Mouse (Mus musculus) kidney, postnatal 4 days (tissue): Measurements from ENCODE around the gene Slc9a5.

Experiments
- DNase-seq, 2 experiments: peaks; one replicate each; pipeline ENCODE4 v3.0.0; 2021; ENCODE audit warnings: mixed read lengths in 2 of 2

Gene Slc9a5

DNA sequence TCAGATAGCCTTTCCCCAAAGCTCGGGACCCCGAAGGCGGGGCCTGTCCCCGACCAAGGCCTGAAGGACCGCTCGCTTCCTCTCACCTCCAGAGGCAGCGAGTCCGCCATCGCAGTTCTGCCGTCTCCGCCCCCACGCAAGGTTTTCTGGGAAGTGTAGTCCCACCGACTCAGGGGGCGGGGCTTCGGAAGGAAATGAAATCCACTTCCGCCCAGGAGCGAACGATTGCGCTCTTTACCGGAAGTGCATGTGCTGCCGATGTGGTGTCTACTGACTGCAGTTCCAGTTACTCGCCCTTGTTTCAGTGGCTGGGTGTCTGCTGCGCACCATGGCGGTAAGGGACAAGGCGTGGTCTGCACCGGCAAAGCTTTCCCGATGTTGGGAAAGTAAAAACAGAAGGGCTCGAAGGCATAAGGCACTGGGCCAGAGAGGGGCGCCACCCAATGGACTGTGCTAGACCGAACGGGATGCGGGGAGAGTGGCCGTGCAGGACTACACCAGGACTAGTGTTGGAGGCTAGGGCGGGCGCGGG is 22.4 kb upstream of the Slc9a5 start, which contains the start of the genes Lrrc29 and Tmem208:
Gene Lrrc29, minus strand, starts transcription at position 138 of the 532 bp plus-strand sequence.
Gene Tmem208, plus strand, starts transcription at position 214 of the 532 bp plus-strand sequence.
- DNase-seq: peak; percentile 98 to 99

DNA sequence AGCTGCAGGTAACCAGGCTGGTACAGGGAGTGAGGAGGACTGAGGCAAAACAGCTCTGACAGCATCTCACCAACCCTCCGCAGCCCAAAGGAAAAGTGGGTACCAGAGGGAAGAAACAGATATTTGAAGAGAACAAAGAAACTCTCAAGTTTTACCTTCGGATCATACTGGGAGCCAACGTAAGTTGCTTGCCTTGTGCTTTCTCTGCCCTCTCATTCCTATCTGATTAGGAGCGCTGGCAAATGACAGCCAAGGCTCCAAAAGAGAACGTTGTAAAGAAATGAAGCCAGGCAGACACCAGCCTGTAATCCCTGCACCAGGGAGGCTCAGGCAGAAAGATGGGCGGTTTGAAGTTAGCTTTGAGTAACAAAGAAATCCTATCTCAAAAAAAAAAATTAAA is 21.7 kb upstream of the Slc9a5 start:
- DNase-seq: peak in 1 of 2 experiments; percentile 15

DNA sequence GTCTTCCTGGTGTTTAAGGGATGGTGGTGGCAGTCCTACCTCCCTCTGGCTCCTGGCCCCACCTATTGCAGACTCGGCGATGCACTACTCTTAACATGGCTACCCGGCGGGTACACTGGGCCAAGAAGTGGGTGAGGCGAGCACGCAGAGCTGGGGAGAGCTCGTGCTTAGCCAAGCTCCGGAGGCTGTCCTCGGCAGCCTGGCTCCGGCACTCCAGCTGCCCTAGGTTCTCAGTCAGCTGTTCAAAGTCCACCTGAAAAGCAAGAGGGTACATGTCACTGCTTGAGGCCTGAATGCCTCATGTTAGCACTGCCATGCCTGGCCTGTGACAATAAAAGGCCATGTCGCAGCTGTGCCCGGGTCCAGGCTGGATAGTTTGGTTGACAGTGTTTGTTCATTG is 18.3 kb upstream of the Slc9a5 start:
- DNase-seq: peak in 1 of 2 experiments; percentile 12

- no peak for DNase-seq
Measured at GRCm38 (mm10) chr8:105331469-105331868, 17.2 kb upstream of the Slc9a5 start.

DNA sequence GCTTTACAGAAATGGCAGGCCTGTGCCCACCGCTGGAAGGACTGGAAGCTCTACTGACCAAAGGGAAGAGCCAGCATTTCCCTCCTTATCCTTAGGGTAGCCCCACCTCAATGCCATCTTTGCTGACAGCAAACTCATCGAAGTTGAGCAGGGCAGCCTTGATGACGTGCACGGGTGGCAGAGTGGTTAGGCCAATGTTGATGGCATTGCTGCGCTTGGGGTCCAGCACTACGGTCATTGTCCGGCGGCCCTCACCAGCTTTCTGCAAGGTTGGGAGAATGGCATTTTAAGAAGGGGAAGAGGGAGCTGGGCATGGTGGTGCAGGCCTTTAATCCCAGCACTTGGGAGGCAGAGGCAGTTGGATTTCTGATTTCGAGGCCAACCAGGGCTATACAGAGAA is 16.7 kb upstream of the Slc9a5 start:
- no peak for DNase-seq

- no peak for DNase-seq
Measured at GRCm38 (mm10) chr8:105332523-105332922, 16.1 kb upstream of the Slc9a5 start.

- peak; percentile 47 to 60 for DNase-seq
Measured at GRCm38 (mm10) chr8:105336373-105337130, 12.1 kb upstream of the Slc9a5 start.

- no peak for DNase-seq
Measured at GRCm38 (mm10) chr8:105338992-105339391, 9.7 kb upstream of the Slc9a5 start.

GRCm38 (mm10) chr8:105339886-105340635 is 8.6 kb upstream of the Slc9a5 start:
- no peak for DNase-seq

DNA sequence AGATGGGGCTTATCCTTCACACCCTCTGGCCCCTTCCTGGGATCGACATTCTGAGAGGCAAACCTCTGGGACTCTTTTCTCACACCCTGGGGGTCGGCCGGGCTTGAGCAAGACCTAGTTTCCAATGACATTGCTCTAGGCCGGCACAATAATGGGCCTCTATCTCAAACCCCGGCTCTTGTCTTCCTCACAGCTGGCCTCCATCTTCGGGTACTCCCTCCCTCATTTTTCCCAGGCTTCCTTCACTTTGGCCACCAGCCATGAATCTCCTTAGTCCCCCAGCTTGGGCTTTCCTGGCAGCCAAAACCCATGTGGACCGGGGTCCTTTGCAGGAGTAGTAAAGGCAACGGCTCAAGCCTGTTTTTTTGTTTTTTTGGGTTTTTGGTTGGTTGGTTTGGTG is 7.2 kb upstream of the Slc9a5 start:
- DNase-seq: peak; percentile 49 to 65

GRCm38 (mm10) chr8:105342768-105343167 is 5.9 kb upstream of the Slc9a5 start:
- no peak for DNase-seq

DNA sequence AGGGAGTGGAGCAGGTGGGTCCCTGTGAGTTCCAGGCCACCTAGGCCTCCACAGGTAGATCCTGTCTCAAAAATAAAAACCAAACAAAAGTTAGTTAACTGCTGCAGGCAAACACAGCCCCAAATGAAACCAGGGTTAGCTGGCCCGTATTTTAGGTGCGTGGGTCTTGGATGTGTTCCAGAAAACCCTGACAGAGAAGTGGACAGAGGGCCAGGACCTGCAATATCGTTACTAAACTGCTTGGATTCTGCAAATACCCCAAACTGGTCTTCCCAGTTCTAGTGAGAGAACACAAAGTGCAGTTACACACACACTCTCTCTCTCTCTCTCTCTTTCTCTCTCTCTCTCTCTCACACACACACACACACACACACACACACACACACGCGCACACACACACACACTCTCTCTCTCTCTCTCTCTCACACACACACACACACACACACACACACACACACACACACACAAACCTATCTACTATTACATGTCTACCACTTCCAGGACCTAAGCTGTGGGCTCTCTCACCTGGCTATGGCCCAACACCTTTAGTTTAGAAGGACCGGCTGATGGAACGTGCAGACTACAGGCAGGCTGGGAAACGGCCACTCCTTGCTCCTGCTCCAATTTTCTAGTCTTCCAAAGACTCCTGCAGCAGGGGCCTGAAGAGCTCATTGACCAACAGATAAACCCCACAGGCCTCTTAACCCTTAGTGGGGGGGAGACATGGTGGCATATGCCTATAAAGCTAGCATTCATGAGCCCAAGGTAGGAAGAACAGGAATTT is 4.7 kb upstream of the Slc9a5 start:
- DNase-seq: no peak

DNA sequence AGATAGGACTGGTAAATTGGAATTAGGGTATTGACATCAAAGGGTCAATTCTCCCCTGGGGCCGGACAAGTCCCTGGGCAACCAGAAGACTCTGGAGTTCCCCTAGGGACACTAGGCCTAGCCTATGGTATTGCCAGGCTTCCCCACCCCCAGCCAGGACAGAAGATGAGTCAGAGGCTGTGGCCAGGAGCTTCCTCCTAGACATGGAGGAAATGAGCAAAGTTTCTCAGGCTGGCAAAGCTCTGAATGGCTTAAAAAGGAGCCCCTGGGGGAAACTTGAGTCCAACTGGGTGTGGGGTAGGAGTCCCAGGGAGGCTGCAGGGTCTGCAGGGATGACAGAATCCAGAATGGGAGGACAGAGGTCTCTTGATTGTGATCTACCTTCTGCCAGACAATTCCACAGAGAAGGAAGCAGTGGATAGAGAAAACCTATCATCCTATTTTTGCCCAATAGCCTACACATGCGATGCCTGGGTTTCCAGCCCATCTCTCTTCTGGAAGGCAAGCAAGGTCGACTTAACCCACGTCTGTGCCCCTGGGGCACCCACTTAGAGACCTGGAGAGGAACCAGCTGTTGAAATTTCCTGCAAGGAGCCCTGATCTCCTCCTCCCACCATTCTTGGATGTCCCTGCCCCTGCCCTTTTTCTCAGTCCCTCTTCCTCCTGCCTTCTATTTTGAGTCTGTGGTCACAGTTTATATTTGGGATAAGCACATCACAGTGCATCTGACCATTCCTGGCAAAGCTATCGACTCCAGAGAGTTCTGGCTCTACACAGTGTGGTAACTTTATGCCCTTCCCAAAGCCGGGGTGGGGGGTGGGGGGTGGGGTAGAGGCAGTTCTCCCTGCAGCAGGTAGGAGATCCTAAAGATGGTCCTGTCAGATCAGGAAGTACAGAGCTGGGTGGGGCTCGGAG is 3.3 kb upstream of the Slc9a5 start:
- peak in 1 of 2 experiments; percentile 53 for DNase-seq

GRCm38 (mm10) chr8:105346611-105347427 is 1.8 kb upstream of the Slc9a5 start:
- DNase-seq: peak; percentile 77 to 85

DNA sequence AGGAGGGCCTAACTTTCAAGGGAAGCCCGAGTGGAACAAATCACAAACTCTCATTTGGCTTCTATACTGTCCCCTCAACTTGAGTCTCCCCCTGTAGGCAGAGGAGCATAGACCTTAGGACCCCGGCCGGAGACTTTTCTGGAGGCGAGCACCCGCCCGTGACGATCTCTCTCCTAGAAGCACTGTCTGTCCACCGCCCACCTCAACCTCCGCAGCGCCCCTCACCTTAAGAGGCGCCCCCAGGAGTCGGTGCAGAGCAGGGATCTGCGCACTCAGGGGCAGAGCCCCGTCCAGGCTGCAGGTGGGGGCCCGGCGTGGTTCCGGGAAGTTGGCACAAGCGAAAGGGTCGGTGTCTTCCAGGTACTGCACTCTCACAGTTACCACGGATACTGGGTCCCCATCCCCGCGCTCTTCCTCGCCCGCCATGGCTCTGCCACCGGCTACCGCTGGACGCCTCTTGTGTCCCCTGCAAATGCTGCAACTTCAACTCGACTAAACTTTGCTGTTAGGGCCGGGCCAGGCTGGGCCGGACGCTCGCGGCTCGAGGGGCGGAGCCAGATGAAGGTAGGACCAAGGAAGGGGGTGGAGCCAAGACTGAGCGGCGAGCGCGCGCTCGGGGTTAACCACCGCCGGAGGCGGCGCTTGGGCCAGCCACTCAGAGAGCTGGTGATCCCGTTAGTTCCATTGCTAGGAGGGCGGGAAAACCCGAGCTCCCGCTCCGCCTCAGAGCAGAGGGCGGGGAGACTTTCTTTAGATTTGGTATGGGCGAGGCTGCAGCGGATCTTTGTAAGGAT is 1.0 kb upstream of the Slc9a5 start, which contains the start of gene Fhod1:
Gene Fhod1, minus strand, starts transcription at position 526 of the 794 bp plus-strand sequence.
- peak; percentile 96 to 98 for DNase-seq

DNA sequence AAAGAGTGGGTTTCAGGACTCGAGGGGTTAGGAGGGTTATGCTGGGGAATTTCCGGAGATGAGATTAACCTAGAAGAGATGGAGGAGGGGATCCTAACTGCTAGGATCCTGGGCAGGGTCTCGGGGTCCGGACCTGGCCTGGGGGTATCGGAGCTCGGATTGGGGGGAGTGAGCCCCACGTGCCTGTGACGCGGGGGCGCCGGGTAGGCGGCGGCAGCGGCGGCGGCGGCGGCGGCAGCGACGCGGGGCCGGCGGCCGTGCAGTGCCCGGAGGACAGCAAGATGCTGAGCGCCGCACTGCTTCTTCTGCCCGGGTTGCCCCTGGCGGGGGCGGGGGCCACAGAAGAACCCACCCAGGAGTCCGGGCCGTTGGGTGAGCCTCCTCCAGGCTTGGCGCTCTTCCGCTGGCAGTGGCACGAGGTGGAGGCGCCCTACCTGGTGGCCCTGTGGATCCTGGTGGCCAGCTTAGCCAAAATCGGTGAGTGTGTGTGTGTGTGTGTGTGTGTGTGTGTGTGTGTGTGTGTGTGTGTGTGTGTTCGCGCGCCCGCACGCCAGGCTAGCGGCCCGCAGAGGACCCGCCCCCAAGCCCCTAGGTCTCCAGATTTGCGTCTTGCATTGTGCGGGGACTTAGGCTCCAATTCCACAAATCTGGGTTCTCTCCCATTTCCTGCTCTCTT is 591 bp downstream of the Slc9a5 start:
- peak; percentile 50 to 54 for DNase-seq

- no peak for DNase-seq
Measured at GRCm38 (mm10) chr8:105350186-105350585, 1.5 kb downstream of the Slc9a5 start.

DNA sequence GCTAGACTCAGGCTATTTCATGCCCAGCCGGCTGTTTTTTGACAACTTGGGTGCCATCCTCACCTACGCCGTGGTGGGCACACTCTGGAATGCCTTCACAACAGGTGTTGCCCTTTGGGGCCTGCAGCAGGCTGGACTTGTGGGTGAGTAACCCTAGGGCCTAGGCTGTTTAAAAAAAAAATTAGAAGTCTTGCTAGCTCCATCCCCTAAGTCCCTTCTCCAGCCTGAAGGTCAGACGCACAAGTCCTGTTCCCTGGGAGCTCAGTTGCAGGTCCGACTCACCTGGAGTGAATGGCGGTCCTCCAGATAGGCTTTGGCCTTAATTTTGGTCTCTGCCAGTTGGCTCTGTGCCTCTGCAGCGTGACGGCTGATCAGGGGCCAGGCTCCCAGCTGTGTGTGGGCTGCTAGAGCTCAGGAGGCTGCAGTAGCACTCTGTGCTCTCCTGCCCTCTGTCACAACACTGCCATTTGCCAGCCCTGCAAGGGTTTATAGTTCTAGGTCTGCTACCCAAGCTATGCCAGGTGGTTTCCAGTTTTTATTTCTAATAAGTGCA is 5.0 kb downstream of the Slc9a5 start:
- no peak for DNase-seq

DNA sequence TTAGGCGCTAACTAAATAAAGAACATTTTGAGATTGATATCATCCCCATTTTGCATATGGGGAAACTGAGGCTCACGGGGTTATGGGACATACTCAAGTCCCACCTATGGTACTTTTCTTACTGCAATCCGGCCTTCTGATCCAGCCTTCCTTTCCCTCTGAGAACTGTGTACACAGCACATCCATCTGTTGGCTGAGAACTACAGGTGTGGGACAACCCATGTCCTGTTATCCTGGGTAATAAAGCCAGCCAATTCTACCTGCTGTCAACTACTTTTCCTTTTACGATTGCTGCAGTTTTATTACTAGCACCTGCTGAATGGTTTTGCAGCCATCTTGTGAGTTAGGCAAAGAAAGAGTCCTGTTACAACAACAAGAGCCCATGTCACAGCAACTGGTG is 5.9 kb downstream of the Slc9a5 start:
- no peak for DNase-seq
